Mouse (Mus musculus): ENCODE measurements around the gene Ptk7.

Gene Ptk7

DNA sequence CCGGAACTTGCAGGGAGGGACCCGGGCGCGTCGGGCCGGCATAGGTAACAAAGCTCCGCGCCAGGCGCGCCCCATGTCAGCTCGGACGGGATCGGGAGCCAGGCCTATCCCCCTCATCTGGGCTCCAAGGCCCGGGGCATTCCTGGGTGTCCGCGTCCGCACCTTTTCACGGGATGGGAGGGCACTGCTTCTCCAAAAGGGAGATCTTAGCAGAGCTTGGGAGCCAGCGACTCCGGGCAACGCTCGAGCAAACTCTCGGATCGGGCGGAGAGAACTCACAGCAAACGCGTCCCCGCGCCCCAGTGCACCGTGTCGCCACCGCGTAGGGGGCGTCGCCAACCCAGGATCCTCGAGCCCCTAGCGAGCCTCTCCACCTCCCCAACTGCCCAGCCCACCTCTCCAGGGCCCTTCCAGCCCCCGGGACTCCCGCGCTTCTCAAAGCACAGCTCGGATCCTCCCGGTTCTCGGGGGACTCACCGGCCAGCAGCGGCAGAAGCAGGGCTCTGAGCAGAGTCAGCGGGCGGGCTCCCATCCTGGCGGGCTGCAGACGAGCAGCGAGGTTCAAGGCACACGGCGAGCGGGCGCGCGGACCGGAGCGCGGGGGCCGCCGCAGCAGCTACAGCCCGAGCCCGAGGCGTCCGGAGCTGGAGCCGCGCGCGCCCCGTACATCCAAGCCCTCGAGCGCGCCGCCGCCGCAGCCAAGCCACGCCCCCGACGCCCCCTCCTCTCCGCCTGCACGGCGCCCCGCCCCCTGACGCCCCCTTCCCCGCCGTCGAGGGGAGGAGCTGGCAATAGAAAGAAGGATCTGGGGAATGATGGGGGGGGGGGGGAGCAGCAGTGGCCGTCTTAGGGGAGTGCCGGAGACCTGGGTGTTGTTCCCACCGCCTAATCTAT, at the start of gene Ptk7:
Gene Ptk7 (minus strand): TSS at position 714 of the 894 bp plus-strand sequence.
- no peak for DNase-seq (ENCODE audit: low read depth in 2 of 2, low spot score in 2 of 2)

DNA sequence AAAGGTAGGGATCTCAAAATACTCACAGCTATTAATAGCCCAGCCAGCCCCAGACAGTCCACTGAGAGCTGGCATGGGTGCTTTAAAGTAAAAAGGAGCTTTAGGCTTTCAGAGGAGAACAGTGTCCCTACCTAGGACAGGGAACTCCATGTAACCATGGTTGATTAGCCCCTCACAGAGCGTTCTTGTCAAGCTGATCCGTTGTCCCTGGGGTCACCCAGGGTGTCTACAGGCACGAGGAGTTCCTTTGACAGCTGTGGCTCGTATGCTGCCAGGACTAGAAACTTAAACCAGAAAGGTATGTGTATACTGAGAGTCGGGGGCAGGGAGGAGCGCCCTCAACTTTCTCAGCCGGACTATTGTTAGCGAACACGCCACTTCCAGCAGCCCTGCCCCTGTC, 49.6 kb upstream of the Ptk7 start:
- DNase-seq (ENCODE audit: low read depth in 2 of 2, low spot score in 2 of 2) = no peak

DNA sequence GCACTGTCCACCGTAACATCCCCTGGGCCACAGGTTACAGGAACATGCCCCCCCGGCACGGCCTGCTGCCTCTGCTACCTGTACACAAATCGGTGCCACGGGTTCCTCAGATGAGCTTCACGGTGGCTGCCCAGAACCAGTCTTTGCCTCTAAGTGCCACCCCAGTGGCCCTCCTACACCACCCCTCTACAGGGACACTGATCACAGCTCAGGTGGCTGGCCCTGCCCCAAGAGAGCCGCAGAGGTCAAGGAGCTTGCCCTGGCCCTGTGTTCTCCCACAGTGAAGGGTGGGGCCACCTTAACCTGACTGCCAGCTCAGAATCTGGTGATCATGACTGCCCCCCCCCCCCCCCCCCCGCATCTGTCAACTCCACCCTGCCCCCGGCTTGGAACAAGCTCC, 49.1 kb upstream of the Ptk7 start, which contains the start of gene Mea1:
Gene Mea1 (plus strand): TSS at position 378 of the 400 bp plus-strand sequence.
- no peak for DNase-seq (ENCODE audit: low read depth in 2 of 2, low spot score in 2 of 2)

DNA sequence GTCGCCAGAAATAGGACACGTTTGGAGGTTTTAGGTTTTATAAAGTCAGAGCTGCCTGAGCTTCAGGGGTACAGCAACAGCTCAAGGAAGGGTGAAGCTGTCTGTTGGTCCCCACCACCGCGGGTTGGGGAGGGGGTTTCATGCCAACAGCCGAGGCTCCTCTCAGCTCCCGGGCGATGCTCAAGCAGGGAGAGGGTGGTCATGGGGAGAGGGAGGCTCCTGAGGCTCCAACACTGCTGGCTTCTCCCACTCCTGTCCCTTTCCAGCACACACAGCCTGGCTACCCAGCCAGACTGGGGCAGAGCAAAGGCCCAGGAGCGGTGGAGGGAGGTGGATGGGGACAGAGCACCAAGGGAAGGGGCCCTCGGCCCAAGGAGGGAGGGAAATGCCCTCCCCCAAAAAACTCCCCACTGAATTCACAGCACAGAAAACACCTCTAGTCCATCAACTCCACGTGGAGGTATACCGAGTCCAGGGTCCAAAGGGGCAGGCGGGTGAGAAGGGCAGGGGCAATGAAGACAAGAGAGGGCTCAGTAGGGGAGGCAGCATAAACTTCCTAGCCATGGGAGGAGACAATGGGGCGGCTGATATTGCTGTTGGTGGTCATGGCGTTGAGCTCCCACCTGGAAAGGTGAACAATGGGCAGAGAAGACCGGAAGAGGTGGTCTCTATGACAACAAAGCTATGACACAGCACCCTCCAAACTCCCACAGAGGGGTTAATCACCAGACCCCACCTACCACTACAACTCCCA, 45.4 kb upstream of the Ptk7 start:
- no peak for DNase-seq (ENCODE audit: low read depth in 2 of 2, low spot score in 2 of 2)

DNA sequence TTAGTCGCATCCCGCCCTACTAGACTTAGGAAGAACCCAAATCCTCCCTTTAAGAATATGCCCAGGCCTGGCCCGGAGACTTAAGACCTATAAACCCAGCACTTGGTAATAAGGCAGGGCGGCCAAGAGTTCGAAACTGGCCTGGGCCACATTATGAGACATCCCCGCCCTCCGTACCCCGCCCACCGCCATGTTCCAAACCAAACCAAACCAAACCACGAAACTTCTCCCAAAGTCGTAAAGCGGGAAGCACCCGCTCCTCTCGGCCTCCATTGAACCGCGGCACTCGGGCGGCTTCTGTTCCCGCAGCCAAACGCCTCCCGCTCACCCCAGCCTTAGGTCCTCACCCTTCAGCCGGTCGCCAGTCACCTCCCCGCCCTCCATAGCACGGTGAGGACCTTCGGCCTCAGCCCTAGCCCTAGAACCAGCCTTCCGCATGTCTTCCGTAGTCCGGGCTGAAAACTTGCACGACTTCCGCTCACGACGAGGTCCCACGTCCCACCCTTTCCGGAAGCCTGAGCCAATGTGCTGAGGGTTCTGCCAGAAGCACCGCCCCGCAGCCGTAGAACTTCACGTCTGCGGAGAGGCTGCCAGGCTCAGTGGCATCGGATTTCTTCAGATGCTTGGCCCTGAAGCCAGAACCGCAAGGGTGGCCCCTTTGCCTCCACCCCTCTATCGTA, 44.7 kb upstream of the Ptk7 start, which contains the start of gene Rrp36:
Gene Rrp36 (minus strand): TSS at position 503 of the 680 bp plus-strand sequence.
- peak; percentile 78 to 81 for DNase-seq (ENCODE audit: low read depth in 2 of 2, low spot score in 2 of 2)

DNA sequence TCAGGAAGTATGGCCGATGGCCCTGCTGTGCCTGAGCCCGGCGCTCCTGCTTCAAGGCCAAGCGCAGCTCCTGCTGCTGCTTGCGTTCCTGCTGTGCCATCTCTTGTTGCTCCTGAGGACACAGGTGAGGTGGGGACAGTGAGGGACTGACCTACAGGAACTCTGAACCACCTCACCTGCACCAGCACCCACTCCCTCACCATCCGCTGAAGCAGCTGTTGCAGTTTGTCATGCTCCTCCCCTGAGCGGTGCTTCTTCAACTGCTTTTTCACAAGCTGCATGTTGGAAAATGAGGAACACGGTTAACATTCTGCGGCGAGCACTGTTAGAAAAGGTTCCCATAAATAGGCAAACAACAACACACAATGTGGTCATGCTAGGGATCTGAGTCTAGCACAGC, 40.6 kb upstream of the Ptk7 start:
- DNase-seq (ENCODE audit: low read depth in 2 of 2, low spot score in 2 of 2) = no peak

DNA sequence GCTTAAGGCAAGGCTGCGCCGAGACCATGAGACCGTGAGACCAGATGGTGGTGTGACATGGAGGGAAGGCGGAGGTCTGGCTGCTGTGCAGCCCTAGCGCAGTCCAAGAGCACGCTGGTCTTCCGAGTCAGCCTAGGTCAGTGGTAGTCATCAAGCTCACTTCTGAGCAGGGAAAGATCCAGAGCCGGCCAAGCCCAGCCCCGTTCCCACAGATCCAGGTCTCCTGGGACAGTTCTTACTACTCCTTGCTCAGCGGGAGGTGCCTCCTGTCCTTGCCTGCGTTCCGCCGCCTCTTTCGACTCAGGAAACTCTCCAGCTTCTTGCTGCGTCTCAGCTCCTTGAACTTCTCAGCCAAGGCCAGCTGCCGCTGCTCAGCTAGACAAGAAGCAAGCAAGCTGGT, 38.4 kb upstream of the Ptk7 start:
- DNase-seq (ENCODE audit: low read depth in 2 of 2, low spot score in 2 of 2) = no peak

DNA sequence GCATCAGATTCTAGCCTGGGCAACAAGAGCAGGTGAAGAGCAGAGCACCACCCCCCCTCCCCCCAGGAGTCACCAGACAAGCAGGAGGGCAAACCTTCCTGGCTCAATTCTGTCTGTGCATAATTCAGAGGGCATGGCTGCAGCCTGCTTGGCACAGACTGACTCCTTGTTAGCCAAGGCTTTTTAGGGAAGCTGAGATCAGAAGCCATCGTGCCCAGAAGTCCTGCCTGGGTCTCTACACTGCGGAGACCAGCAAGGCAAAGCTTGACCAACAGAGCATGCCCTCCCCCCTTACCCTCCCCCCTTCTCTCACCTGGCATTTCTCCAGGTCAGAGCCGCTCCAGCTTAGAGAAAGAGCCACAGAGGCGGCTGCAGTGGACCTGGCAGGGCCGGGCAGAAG, 33.4 kb upstream of the Ptk7 start:
- DNase-seq (ENCODE audit: low read depth in 2 of 2, low spot score in 2 of 2) = no peak

DNA sequence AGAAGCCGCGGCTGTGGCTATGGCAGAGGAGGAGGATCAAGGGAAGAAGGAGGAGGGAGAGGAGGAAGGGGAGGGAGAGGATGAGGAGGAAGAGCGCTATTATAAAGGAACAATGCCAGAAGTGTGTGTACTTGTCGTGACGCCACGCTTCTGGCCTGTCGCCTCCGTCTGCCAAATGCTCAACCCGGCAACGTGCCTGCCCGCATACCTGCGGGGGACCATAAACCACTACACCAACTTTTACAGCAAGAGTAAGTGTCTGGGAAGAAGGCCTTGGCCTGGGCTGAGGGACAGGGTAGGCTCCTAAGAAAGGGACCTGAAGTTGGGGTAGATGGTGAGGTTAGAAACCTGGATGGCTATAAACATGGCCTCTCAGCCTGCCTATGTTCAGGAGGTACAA, 32.7 kb upstream of the Ptk7 start:
- no peak for DNase-seq (ENCODE audit: low read depth in 2 of 2, low spot score in 2 of 2)

DNA sequence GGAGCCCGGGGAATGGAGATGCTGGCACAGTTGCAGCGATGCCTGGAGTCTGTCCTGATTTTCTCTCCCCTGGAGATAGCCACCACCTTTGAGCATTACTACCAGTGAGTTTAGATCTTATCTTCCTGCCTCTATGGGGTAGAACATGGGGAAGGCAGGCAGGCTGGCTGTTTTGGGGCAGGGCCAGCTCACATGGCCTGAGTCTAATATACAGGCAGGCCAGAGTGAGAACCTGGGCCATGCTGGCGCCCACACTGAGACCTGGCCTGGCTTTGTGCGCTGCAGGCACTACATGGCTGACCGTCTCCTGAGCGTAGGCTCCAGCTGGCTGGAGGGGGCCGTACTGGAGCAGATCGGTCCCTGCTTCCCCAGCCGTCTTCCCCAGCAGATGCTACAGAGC, 32.0 kb upstream of the Ptk7 start:
- DNase-seq (ENCODE audit: low read depth in 2 of 2, low spot score in 2 of 2) = no peak

DNA sequence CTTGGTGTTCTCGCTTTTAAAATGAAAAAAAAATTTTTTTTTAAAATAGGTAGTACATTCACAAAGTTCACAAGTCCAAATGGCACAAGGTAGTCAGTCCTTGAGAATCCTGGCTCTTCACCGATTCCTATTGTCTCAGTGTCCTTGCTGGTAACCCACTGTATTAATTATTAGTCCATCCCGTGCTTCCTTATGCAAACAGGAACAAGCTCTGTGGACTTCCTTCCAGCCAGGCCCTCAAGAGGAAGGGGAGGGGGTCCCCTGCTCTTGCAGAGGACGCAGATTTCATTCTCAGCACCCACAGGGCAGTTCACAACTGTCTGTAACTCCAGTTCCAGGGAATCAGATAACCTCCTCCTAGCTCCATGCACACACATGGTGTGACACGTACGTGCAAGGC, 26.8 kb upstream of the Ptk7 start:
- DNase-seq (ENCODE audit: low read depth in 2 of 2, low spot score in 2 of 2) = no peak

DNA sequence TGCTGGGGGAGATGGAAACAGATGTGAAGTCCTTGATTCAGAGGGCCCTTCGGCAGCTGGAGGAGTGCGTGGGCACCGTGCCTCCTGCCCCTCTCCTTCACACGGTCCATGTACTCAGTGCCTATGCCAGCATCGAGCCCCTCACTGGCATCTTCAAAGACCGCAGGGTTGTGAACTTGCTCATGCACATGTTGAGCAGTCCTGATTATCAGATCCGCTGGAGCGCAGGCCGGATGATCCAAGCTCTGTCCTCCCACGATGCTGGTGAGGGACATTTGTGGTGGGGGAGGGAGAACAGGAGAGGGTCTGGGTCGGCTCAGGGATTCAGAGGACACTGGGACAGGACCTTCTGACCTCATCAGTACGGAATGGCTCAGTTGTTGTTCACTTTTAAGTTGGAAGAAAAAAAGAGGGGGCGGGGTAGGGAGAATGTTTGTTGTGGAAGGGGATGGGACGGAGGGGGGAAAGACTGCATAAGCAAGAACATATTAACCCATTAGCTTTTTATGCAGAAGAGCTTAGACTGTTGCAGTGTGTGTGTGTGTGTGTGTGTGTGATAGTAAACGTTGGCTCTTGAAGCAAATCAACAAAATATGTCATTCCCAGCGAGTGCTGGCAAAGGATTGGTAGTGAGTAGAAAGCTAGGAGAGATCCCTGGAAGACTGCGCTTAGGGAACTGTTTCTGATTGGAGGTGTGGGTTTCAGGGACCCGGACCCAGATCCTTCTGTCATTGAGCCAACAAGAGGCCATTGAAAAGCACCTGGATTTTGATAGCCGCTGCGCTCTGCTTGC, 22.6 kb upstream of the Ptk7 start:
- DNase-seq (ENCODE audit: low read depth in 2 of 2, low spot score in 2 of 2) = no peak

DNA sequence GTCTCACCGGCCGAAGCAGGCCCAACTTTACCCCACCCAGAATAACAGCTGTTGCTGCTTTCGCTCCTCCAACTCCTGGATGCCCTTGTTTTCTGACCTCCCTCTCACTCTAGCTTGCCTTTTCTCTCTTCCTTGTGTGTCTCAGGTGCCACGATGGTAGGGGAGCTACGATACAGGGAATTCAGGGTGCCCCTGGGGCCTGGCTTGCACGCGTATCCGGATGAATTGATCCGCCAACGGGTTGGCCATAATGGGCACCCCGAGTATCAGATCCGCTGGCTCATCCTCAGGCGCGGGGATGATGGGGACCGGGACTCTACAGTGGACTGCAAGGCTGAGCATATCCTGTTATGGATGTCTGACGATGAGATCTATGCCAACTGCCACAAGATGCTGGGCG, 22.0 kb upstream of the Ptk7 start:
- no peak for DNase-seq (ENCODE audit: low read depth in 2 of 2, low spot score in 2 of 2)

DNA sequence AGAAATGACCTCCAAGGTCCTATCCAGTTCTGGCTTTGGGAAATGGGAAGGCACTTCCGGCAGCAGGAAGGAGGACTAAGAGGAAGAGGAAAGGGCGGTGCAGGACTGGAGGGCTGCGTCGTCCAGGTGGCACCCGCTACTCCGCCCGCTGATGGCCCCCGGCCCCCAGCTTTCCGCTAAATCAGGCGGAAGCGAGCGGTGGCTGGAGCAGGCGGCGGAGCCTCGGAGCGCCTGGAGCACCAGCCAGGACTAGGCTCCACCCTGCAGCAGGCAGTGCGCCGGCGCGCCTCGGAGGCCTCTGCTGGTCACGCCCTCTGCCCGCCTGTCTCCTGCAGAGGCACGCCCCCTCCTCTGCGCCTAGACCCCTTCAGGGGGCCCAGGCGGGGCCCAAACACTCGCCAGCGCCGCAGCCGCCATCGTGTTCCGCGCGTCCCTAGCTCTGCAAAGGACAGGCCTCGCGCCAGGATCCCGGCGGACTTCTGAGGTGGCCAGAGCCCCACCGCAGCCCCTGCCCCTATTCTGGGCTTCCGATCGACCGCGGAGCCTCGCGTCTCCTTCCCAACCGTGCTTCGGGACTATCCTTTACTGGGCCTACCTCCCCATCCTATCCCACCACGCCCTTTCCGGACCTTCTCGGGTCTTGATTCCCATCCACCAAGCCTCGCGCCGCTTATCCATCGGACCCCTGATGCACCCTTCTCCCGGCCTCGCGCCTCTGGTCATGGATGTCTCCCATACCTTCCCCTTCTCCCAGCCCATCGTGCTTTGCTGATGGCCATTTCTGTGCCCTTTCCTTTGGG, 21.1 kb upstream of the Ptk7 start, which contains the start of gene Cul7:
Gene Cul7 (plus strand): TSS at position 106 of the 800 bp plus-strand sequence.
- DNase-seq (ENCODE audit: low read depth in 2 of 2, low spot score in 2 of 2) = peak; percentile 71

DNA sequence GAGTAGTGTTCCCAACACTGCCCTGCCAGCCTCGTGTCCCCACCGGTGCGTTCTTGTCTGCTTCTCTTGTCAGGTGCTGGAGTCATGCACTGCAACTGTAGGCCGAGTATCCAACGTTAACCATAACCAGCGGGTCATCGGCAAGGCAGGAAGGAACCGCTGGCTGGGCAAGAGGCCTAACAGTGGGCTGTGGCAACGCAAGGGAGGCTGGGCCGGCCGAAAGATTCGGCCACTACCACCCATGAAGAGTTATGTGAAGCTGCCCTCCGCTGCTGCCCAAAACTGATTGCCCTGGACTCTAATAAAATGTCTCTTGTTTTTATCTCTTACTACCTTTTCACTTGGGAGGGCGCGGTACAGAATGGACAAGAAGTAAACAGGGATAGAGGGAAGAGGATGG, 20.5 kb upstream of the Ptk7 start:
- no peak for DNase-seq (ENCODE audit: low read depth in 2 of 2, low spot score in 2 of 2)

DNA sequence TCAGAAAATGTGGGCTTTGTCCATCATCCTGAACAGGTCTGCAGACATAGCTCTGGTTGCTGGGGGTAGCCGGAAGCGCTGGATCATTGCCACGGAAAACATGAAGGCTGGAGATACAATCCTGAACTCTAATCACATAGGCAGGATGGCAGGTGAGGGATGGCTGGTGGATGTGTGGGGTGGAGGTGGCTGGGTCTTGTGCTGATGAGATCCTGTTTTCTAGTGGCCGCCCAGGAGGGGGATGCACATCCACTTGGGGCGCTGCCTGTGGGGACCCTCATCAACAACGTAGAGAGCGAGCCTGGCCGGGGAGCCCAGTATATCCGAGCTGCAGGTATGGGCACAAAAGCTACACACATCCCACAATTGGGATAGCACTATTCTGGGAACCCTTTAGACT, 19.1 kb upstream of the Ptk7 start:
- DNase-seq (ENCODE audit: low read depth in 2 of 2, low spot score in 2 of 2) = no peak

DNA sequence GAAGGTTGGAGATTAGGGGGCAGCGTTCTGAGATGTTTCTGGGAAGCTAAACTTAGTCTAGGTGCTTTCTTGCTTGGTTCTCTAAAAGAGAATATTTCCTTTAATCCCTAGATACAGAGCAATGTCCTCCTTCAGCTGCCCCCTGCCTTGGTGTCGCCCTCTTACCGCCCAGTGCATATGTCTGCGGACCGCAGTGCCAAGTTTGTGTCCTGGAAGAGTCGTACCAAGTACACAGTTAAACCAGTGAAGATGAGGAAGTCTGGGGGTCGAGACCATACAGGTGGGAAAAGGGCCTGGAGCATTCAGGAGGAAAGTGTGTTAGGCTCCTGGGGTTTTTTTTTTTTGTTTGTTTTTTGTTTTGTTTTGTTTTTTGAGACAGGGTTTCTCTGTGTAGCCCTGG, 18.0 kb upstream of the Ptk7 start:
- no peak for DNase-seq (ENCODE audit: low read depth in 2 of 2, low spot score in 2 of 2)

DNA sequence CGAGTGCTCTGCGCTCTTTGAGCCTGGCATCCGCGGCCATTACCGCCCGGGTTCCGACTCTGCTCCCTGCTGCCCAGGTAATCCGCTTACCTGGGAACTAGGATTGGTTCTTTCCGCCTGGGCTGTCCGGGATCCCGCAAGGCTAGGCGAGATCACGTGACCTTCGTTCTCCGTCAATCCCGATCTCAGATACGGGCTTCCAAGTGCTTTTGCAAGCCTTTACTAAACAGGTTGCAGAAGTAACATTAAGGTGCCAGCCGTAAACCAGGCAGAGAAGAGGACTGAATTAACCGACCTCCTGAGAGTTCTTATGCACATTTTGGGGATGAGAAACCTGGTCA, 17.0 kb upstream of the Ptk7 start:
- DNase-seq (ENCODE audit: low read depth in 2 of 2, low spot score in 2 of 2) = no peak

DNA sequence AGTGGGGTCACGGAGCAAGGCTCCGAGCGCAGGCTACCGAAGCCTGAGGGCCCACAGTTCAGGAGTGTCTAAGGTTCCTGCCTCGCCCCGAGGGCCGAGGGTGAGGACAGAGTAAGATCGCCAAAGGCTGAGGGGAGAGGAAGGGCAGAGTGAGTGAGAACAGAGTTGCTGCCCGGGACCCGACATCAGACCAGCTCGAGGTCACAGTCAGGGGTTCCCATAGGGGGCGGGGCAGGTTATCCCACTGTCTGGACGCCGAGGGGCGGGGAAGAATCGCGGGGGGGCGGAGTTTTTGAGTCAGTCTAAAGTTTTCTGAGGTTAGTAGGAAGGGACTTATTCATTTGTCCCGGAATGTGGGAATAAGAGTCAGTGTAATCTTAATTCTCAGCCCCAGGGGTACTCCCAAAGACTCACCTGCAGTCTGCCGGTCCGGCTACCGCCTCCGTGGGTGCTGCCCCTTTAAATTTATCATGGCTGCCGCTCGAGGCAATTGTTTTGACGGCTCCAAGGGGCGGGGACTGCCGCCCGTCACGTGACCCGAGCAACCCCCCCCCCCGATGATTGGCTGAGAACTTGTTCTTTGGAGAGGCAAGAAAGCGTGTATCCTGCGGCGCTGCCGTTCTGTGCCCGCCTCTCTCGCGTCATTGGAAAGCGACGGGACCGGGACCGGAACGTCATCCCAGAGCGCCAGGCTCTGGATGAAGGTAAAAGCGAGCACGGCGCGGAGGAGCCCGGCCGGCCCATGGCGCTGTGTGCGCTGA, 16.4 kb upstream of the Ptk7 start, which contains the start of the genes Klc4 and Mrpl2:
Gene Klc4 (minus strand): TSS at position 462 of the 761 bp plus-strand sequence.
Gene Mrpl2 (plus strand): TSS at position 669 of the 761 bp plus-strand sequence.
- peak; percentile 97 to 99 for DNase-seq (ENCODE audit: low read depth in 2 of 2, low spot score in 2 of 2)
